Mouse (Mus musculus): ENCODE results near the gene Klf12.
"Not testable (repeated sequence)": the region's sequence is repeated elsewhere in the genome, so short reads cannot be mapped to it uniquely, and the experiment has no call there.

Klf12 gene

GRCm38 (mm10) chr14:99885562-99885961 is 398.9 kb downstream of the Klf12 start:
- DNase-seq (ENCODE audit: low spot score in 2 of 2): no peak

GRCm38 (mm10) chr14:99885128-99885527 is 399.4 kb downstream of the Klf12 start:
- no peak for DNase-seq (ENCODE audit: low spot score in 2 of 2)

- no peak for DNase-seq (ENCODE audit: low spot score in 2 of 2)
Measured at GRCm38 (mm10) chr14:99876791-99877578, 407.5 kb downstream of the Klf12 start.

GRCm38 (mm10) chr14:99873725-99874124 is 410.8 kb downstream of the Klf12 start:
- no peak for DNase-seq (ENCODE audit: low spot score in 2 of 2)

- no peak for DNase-seq (ENCODE audit: low spot score in 2 of 2)
Measured at GRCm38 (mm10) chr14:99856158-99857011, 428.1 kb downstream of the Klf12 start.

GRCm38 (mm10) chr14:99854467-99854807 is 430.0 kb downstream of the Klf12 start:
- DNase-seq (ENCODE audit: low spot score in 2 of 2): not testable (repeated sequence)

- not testable (repeated sequence) for DNase-seq (ENCODE audit: low spot score in 2 of 2)
Measured at GRCm38 (mm10) chr14:99853769-99854466, 430.6 kb downstream of the Klf12 start.

- no peak for DNase-seq (ENCODE audit: low spot score in 2 of 2)
Measured at GRCm38 (mm10) chr14:99850350-99850749, 434.1 kb downstream of the Klf12 start.

- DNase-seq (ENCODE audit: low spot score in 2 of 2): no peak
Measured at GRCm38 (mm10) chr14:99847502-99847901, 437.0 kb downstream of the Klf12 start.

GRCm38 (mm10) chr14:99826713-99827112 is 457.8 kb downstream of the Klf12 start:
- no peak for DNase-seq (ENCODE audit: low spot score in 2 of 2)

Measured in urinary bladder, postnatal 36 days (tissue).